Mouse (Mus musculus) cerebellum, adult 11-12 months (tissue): ENCODE data around the gene Fgd3.

Experiments used
- DNase-seq: peaks from one replicate; pipeline ENCODE4 v3.0.0; 2022

Fgd3 gene

GRCm38 (mm10) chr13:49320040-49320439 is at the start of gene Fgd3:
TSS of gene Fgd3 (minus strand) at chr13:49320311.
- peak; percentile 22 for DNase-seq

GRCm38 (mm10) chr13:49369404-49369803 is 49.3 kb upstream of the Fgd3 start:
- DNase-seq, result no peak

GRCm38 (mm10) chr13:49367657-49368440 is 47.7 kb upstream of the Fgd3 start:
- no peak for DNase-seq

GRCm38 (mm10) chr13:49364716-49365115 is 44.6 kb upstream of the Fgd3 start:
- no peak for DNase-seq

GRCm38 (mm10) chr13:49362804-49363203 is 42.7 kb upstream of the Fgd3 start:
- DNase-seq, result no peak

GRCm38 (mm10) chr13:49362364-49362763 is 42.3 kb upstream of the Fgd3 start:
- no peak for DNase-seq

- no peak for DNase-seq
Observed at GRCm38 (mm10) chr13:49360906-49361406, 40.8 kb upstream of the Fgd3 start.

- DNase-seq, result no peak
Observed at GRCm38 (mm10) chr13:49358184-49358583, 38.1 kb upstream of the Fgd3 start.

- no peak for DNase-seq
Observed at GRCm38 (mm10) chr13:49357367-49358026, 37.4 kb upstream of the Fgd3 start.

GRCm38 (mm10) chr13:49356090-49356489 is 36.0 kb upstream of the Fgd3 start:
- no peak for DNase-seq

- no peak for DNase-seq
Observed at GRCm38 (mm10) chr13:49355461-49356061, 35.5 kb upstream of the Fgd3 start.

GRCm38 (mm10) chr13:49353991-49354507 is 33.9 kb upstream of the Fgd3 start:
- DNase-seq, result no peak

- DNase-seq, result no peak
Observed at GRCm38 (mm10) chr13:49353422-49353821, 33.3 kb upstream of the Fgd3 start.

- DNase-seq, result no peak
Observed at GRCm38 (mm10) chr13:49352581-49353159, 32.6 kb upstream of the Fgd3 start.

- DNase-seq, result no peak
Observed at GRCm38 (mm10) chr13:49349836-49350505, 29.9 kb upstream of the Fgd3 start.

GRCm38 (mm10) chr13:49349335-49349734 is 29.2 kb upstream of the Fgd3 start:
- DNase-seq, result no peak

GRCm38 (mm10) chr13:49348522-49348921 is 28.4 kb upstream of the Fgd3 start:
- no peak for DNase-seq

- DNase-seq, result peak; percentile 56
Observed at GRCm38 (mm10) chr13:49345476-49345875, 25.4 kb upstream of the Fgd3 start.

- DNase-seq, result no peak
Observed at GRCm38 (mm10) chr13:49344567-49344966, 24.5 kb upstream of the Fgd3 start.

GRCm38 (mm10) chr13:49342723-49343100 is 22.6 kb upstream of the Fgd3 start:
- no peak for DNase-seq

- no peak for DNase-seq
Observed at GRCm38 (mm10) chr13:49341831-49342722, 22.0 kb upstream of the Fgd3 start.
